Mouse (Mus musculus) hindlimb bud, embryonic 11.5 days (tissue): Measurements from ENCODE around the gene Slc6a12.

Source experiments
- DNase-seq: peaks from one replicate; pipeline ENCODE4 v3.0.0-alpha.2; 2012; ENCODE audit warnings: low read depth, low spot score; ENCODE audit errors: extremely low spot score

Gene Slc6a12

GRCm38 (mm10) chr6:121407571-121408011 lies 64.7 kb downstream of the Slc6a12 start:
- DNase-seq = no peak

DNA sequence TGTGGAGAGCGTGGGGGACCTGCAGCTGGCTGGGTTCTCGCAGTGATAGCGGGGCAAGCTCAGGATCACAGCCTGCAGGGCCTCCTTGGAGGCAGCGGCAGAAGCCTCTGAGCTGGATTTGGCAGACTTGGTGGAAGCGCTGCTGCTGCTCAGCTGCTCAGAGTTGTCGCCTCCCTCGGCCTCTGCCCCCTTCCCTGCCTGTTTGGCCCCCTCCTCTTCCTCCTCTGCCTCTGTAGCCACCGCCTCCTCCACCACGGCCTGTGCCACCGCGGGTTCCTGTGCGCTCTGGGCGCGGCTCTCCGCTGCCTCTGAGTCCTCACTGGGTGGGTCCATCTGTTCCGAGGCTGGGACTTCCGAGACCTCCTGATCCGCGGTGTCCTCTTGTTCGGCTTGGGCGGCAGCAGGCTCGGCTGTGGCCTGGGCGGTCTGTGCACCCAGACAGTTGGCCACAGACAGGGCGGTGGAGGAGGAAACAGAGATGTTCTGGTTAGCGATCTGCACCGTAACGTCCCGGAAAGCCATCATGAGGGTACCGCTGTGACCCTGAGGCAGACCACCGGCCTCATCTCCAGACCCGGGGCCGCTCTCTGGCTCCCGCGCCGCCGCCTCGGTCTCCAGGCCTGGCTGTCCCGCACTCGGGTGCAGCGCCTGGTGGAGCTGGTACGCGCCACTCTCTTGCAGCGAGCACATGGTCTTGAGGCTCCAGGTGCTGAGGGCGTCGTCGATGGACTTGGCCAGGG lies 69.9 kb downstream of the Slc6a12 start:
- DNase-seq = no peak
